Mouse (Mus musculus): ENCODE data around the gene Prps1. TPM values are rescaled to one million over a fixed set of nuclear protein-coding genes. Genes with fewer than 3 reads are reported as not detected.

Prps1 gene
- polyA plus RNA-seq, 1 experiment from 2014 or later: 32.6 TPM

- no peak for TF ChIP-seq CTCF (IDR thresholded peaks at IDR 0.05; ENCODE audit: low read depth)
- H3K9ac ChIP-seq (ENCODE audit: low read depth, low read length): no peak overlapping the region
- no peak for ATAC-seq (replicated peaks; ENCODE audit: low FRiP score, low read depth)
- no peak overlapping the region for H3K4me2 ChIP-seq (ENCODE audit: low read length)
- H3K27ac ChIP-seq: no peak overlapping the region
- no peak for DNase-seq (ENCODE audit: low spot score)
- no peaks in the 10 kb centered on the region for H3K4me1 ChIP-seq (replicated peaks; ENCODE audit: insufficient read depth, low read length)
- no peaks in the 10 kb centered on the region for H3K9me3 ChIP-seq (replicated peaks; ENCODE audit: low read length)
- no peak overlapping the region for H3K4me3 ChIP-seq (replicated peaks; ENCODE audit: low read depth, low read length)
- H3K27me3 ChIP-seq (ENCODE audit: insufficient read depth, low read length): no peaks in the 10 kb centered on the region
- 84% methylated on average over 15 of the region's 15 CpGs for WGBS
- H3K36me3 ChIP-seq (ENCODE audit: insufficient read depth, low read length): no peaks in the 10 kb centered on the region
These were observed 24.4 kb upstream of the Prps1 start for GRCm38 (mm10) chrX:140431981-140432380.

- no peak for TF ChIP-seq CTCF (IDR thresholded peaks at IDR 0.05; ENCODE audit: low read depth)
- H3K27me3 ChIP-seq (ENCODE audit: insufficient read depth, low read length): no peaks in the 10 kb centered on the region
- H3K27ac ChIP-seq: no peak overlapping the region
- H3K4me3 ChIP-seq (replicated peaks; ENCODE audit: low read depth, low read length): no peak overlapping the region
- ATAC-seq (replicated peaks; ENCODE audit: low FRiP score, low read depth) (no peak), DNase-seq (ENCODE audit: low spot score) (no peak)
- 89% methylated on average over 11 of the region's 11 CpGs for WGBS
- H3K4me2 ChIP-seq (ENCODE audit: low read length): no peak overlapping the region
- H3K4me1 ChIP-seq (replicated peaks; ENCODE audit: insufficient read depth, low read length): no peaks in the 10 kb centered on the region
- no peaks in the 10 kb centered on the region for H3K36me3 ChIP-seq (ENCODE audit: insufficient read depth, low read length)
- H3K9ac ChIP-seq (ENCODE audit: low read depth, low read length): no peak overlapping the region
- H3K9me3 ChIP-seq (replicated peaks; ENCODE audit: low read length): no peaks in the 10 kb centered on the region
These were observed 23.6 kb upstream of the Prps1 start for GRCm38 (mm10) chrX:140432786-140433185.

- Histone ChIP-seq H3K27me3 (ENCODE audit: insufficient read depth, low read length) (no peaks in the 10 kb centered on the region), H3K4me3 (replicated peaks; ENCODE audit: low read depth, low read length) (no peak overlapping the region), H3K9me3 (replicated peaks; ENCODE audit: low read length) (no peaks in the 10 kb centered on the region), H3K4me1 (replicated peaks; ENCODE audit: insufficient read depth, low read length) (no peaks in the 10 kb centered on the region), H3K36me3 (ENCODE audit: insufficient read depth, low read length) (no peaks in the 10 kb centered on the region), H3K27ac (no peak overlapping the region), H3K9ac (ENCODE audit: low read depth, low read length) (no peak overlapping the region), H3K4me2 (ENCODE audit: low read length) (no peak overlapping the region)
- ATAC-seq (replicated peaks; ENCODE audit: low FRiP score, low read depth) (no peak), DNase-seq (ENCODE audit: low spot score) (no peak)
- no peak for TF ChIP-seq CTCF (IDR thresholded peaks at IDR 0.05; ENCODE audit: low read depth)
These were observed 18.5 kb upstream of the Prps1 start for GRCm38 (mm10) chrX:140437906-140438305.

- Histone ChIP-seq H3K4me1 (replicated peaks; ENCODE audit: insufficient read depth, low read length) (no peaks in the 10 kb centered on the region), H3K4me2 (ENCODE audit: low read length) (no peak overlapping the region), H3K27ac (no peak overlapping the region), H3K27me3 (ENCODE audit: insufficient read depth, low read length) (no peaks in the 10 kb centered on the region), H3K9ac (ENCODE audit: low read depth, low read length) (no peak overlapping the region), H3K4me3 (replicated peaks; ENCODE audit: low read depth, low read length) (no peak overlapping the region), H3K36me3 (ENCODE audit: insufficient read depth, low read length) (no peaks in the 10 kb centered on the region), H3K9me3 (replicated peaks; ENCODE audit: low read length) (no peaks in the 10 kb centered on the region)
- DNase-seq (ENCODE audit: low spot score) (no peak), ATAC-seq (replicated peaks; ENCODE audit: low FRiP score, low read depth) (no peak)
- no peak for TF ChIP-seq CTCF (IDR thresholded peaks at IDR 0.05; ENCODE audit: low read depth)
- WGBS: 79% methylated on average over 13 of the region's 13 CpGs
These were observed 10.9 kb upstream of the Prps1 start for GRCm38 (mm10) chrX:140445551-140445950.

GRCm38 (mm10) chrX:140450071-140450470 lies 6.3 kb upstream of the Prps1 start:
- Histone ChIP-seq H3K4me2 (ENCODE audit: low read length) (no peak overlapping the region), H3K9ac (ENCODE audit: low read depth, low read length) (no peak overlapping the region), H3K9me3 (replicated peaks; ENCODE audit: low read length) (no peaks in the 10 kb centered on the region), H3K36me3 (ENCODE audit: insufficient read depth, low read length) (no peaks in the 10 kb centered on the region), H3K27ac (no peak overlapping the region), H3K4me1 (replicated peaks; ENCODE audit: insufficient read depth, low read length) (no peaks in the 10 kb centered on the region), H3K27me3 (ENCODE audit: insufficient read depth, low read length) (no peaks in the 10 kb centered on the region), H3K4me3 (replicated peaks; ENCODE audit: low read depth, low read length) (no peak overlapping the region)
- no peak for TF ChIP-seq CTCF (IDR thresholded peaks at IDR 0.05; ENCODE audit: low read depth)
- WGBS: 63% methylated on average over 3 of the region's 3 CpGs
- DNase-seq (ENCODE audit: low spot score): no peak
- ATAC-seq (replicated peaks; ENCODE audit: low FRiP score, low read depth): no peak

GRCm38 (mm10) chrX:140456751-140457491 lies 508 bp downstream of the Prps1 start:
- DNase-seq (ENCODE audit: low spot score) (peak; percentile 16), ATAC-seq (replicated peaks; ENCODE audit: low FRiP score, low read depth) (peak; percentile 53)
- Histone ChIP-seq H3K4me1 (replicated peaks; ENCODE audit: insufficient read depth, low read length) (no peaks in the 10 kb centered on the region), H3K36me3 (ENCODE audit: insufficient read depth, low read length) (no peaks in the 10 kb centered on the region), H3K4me3 (replicated peaks; ENCODE audit: low read depth, low read length) (peak overlapping the region; percentile 52), H3K4me2 (ENCODE audit: low read length) (peak overlapping the region; percentile 67), H3K9me3 (replicated peaks; ENCODE audit: low read length) (no peaks in the 10 kb centered on the region), H3K9ac (ENCODE audit: low read depth, low read length) (peak overlapping the region; percentile 54; the same call in 1 of the 2 replicates), H3K27ac (no peak overlapping the region), H3K27me3 (ENCODE audit: insufficient read depth, low read length) (no peaks in the 10 kb centered on the region)
- WGBS: 33% methylated on average over 39 of the region's 39 CpGs
- TF ChIP-seq CTCF (IDR thresholded peaks at IDR 0.05; ENCODE audit: low read depth): no peak

All from kidney, postnatal 0 days (tissue).